Mouse (Mus musculus) midbrain, embryonic 14.5 days (tissue): Measurements from ENCODE around the gene Efna5. TPM values are rescaled to one million over a fixed set of nuclear protein-coding genes. Genes with fewer than 3 reads are reported as not detected.

Experiments
- ATAC-seq: fragments of 200-750 bp; cut with Nextera tagmentation; 2 replicates; pipeline ENCODE4 v1.8.0; 2017; ENCODE audit warnings: moderate number of reproducible peaks, moderate library complexity; ENCODE audit not compliant: low FRiP score, low TSS enrichment
- DNase-seq: peaks from one replicate; pipeline ENCODE4 v3.0.0-alpha.2; 2015
- H3K27ac ChIP-seq: fragments of 300-500 bp; sonication (generic); replicated peaks from 2 replicates; pipeline ENCODE4 v1.5.1; 2014; ENCODE audit warnings: mild to moderate bottlenecking, low read depth, low read length, moderate library complexity
- H3K27me3 ChIP-seq: fragments of 300-500 bp; sonication (generic); 2 replicates; pipeline ENCODE4 v1.6.1; 2014; ENCODE audit warnings: low read length, control low read depth, mixed read lengths; ENCODE audit not compliant: control insufficient read depth, insufficient read depth
- H3K36me3 ChIP-seq: fragments of 300-500 bp; sonication (generic); 2 replicates; pipeline ENCODE4 v1.6.1; 2014; ENCODE audit warnings: low read length, control low read depth; ENCODE audit not compliant: control insufficient read depth, insufficient read depth
- H3K4me1 ChIP-seq: fragments of 300-500 bp; sonication (generic); 2 replicates; pipeline ENCODE4 v1.6.1; 2014; ENCODE audit warnings: mild to moderate bottlenecking, antibody characterized with exemption, low read length, control low read depth; ENCODE audit not compliant: control insufficient read depth, insufficient read depth
- H3K4me2 ChIP-seq: fragments of 300-500 bp; sonication (generic); 2 replicates; pipeline ENCODE4 v1.6.1; 2014; ENCODE audit warnings: mild to moderate bottlenecking, low read length, moderate library complexity
- H3K4me3 ChIP-seq: fragments of 300-500 bp; sonication (generic); replicated peaks from 2 replicates; pipeline ENCODE4 v1.5.1; 2014; ENCODE audit warnings: low read depth, low read length
- H3K9ac ChIP-seq: fragments of 300-500 bp; sonication (generic); replicated peaks from 2 replicates; pipeline ENCODE4 v1.6.1; 2014; ENCODE audit warnings: mild to moderate bottlenecking, low read length, moderate library complexity
- H3K9me3 ChIP-seq: fragments of 300-500 bp; sonication (generic); 2 replicates; pipeline ENCODE4 v1.6.1; 2016; ENCODE audit warnings: low read length, control low read depth, mixed read lengths; ENCODE audit not compliant: control insufficient read depth
- WGBS: fragments of 180-500 bp; shearing (Covaris S2); extraction: QIAGEN DNeasy Blood & Tissue Kit; methylation state at CpG from one replicate; pipeline ENCODE4 v1.1.7; 2014; 5-methylcytosine and 5-hydroxymethylcytosine counted together
- polyA plus RNA-seq: library from polyadenylated mRNA; unstranded; fragments of >200 nt; fragmentation: Nextera tagmentation; extraction: Ambion mirVana; gene quantifications from 2 replicates; pipeline ENCODE4 v1.2.1, GENCODE M21; 2014

Gene Efna5
- polyA plus RNA-seq, 1 experiment from 2014 or later = 90.8 TPM

- Histone ChIP-seq H3K4me3 (no peak overlapping the region), H3K4me1 (peaks cover 23% of the 10 kb centered on the region), H3K27ac (peak overlapping the region; percentile 1; the same call in 1 of the 2 replicates), H3K4me2 (peak overlapping the region; percentile 11; the same call in 1 of the 2 replicates), H3K9ac (no peak overlapping the region; the same call in 1 of the 2 replicates), H3K36me3 (0 out of 2 replicates have a peak, but pooled peaks cover 2% of the 10 kb centered on the region), H3K9me3 (no peaks in the 10 kb centered on the region), H3K27me3 (no peaks in the 10 kb centered on the region)
- peak; percentile 59 for DNase-seq
- peak; percentile 57; the same call in 1 of the 2 replicates for ATAC-seq
- 58% methylated on average over 18 of the region's 18 CpGs for WGBS
Measured at GRCm38 (mm10) chr17:62607304-62607914, 273.7 kb downstream of the Efna5 start.

- H3K9ac ChIP-seq = no peak overlapping the region
- H3K36me3 ChIP-seq = 0 out of 2 replicates have a peak, but pooled peaks cover 4% of the 10 kb centered on the region
- H3K27ac ChIP-seq = 0 out of 2 replicates have a peak overlapping the region, but pooled peaks have one; percentile 1
- no peaks in the 10 kb centered on the region for H3K27me3 ChIP-seq
- ATAC-seq (no peak), DNase-seq (no peak)
- 75% methylated on average over 6 of the region's 6 CpGs for WGBS
- H3K4me2 ChIP-seq = no peak overlapping the region
- no peaks in the 10 kb centered on the region for H3K9me3 ChIP-seq
- H3K4me1 ChIP-seq = peaks cover 23% of the 10 kb centered on the region
- no peak overlapping the region for H3K4me3 ChIP-seq
Measured at GRCm38 (mm10) chr17:62606681-62607080, 274.4 kb downstream of the Efna5 start.

- no peak for DNase-seq
- WGBS = 62% methylated on average over 5 of the region's 5 CpGs
Measured at GRCm38 (mm10) chr17:62604309-62604708, 276.8 kb downstream of the Efna5 start.

GRCm38 (mm10) chr17:62603604-62604003 lies 277.5 kb downstream of the Efna5 start:
- WGBS = 62% methylated on average over 5 of the region's 5 CpGs
- H3K4me2 ChIP-seq = no peak overlapping the region
- peaks cover 28% of the 10 kb centered on the region for H3K4me1 ChIP-seq
- ATAC-seq (no peak), DNase-seq (no peak)
- H3K36me3 ChIP-seq = 0 out of 2 replicates have a peak, but pooled peaks cover 4% of the 10 kb centered on the region
- no peak overlapping the region for H3K4me3 ChIP-seq
- no peak overlapping the region for H3K27ac ChIP-seq
- no peak overlapping the region for H3K9ac ChIP-seq
- H3K27me3 ChIP-seq = no peaks in the 10 kb centered on the region
- H3K9me3 ChIP-seq = no peaks in the 10 kb centered on the region

More at GRCm38 (mm10) chr17:62604309-62604708, 276.8 kb downstream of the Efna5 start:
- Histone ChIP-seq H3K4me3 (no peak overlapping the region), H3K4me1 (peaks cover 29% of the 10 kb centered on the region), H3K27me3 (no peaks in the 10 kb centered on the region), H3K27ac (no peak overlapping the region), H3K9me3 (no peaks in the 10 kb centered on the region), H3K36me3 (0 out of 2 replicates have a peak, but pooled peaks cover 4% of the 10 kb centered on the region), H3K4me2 (no peak overlapping the region), H3K9ac (no peak overlapping the region)
- ATAC-seq = no peak

- Histone ChIP-seq H3K27ac (no peak overlapping the region), H3K4me1 (peaks cover 15% of the 10 kb centered on the region; the same call in 1 of the 2 replicates), H3K4me2 (no peak overlapping the region), H3K9ac (no peak overlapping the region), H3K36me3 (0 out of 2 replicates have a peak, but pooled peaks cover 4% of the 10 kb centered on the region), H3K9me3 (no peaks in the 10 kb centered on the region), H3K27me3 (no peaks in the 10 kb centered on the region), H3K4me3 (no peak overlapping the region)
- no peak for ATAC-seq
- 30% methylated on average over 9 of the region's 9 CpGs for WGBS
- no peak for DNase-seq
Measured at GRCm38 (mm10) chr17:62598716-62599490, 282.2 kb downstream of the Efna5 start.

GRCm38 (mm10) chr17:62592436-62593074 lies 288.6 kb downstream of the Efna5 start:
- H3K27me3 ChIP-seq = no peaks in the 10 kb centered on the region
- peaks cover under 1% of the 10 kb centered on the region; the same call in 1 of the 2 replicates for H3K9me3 ChIP-seq
- no peak overlapping the region for H3K9ac ChIP-seq
- no peak overlapping the region; the same call in 1 of the 2 replicates for H3K27ac ChIP-seq
- peaks cover 10% of the 10 kb centered on the region for H3K4me1 ChIP-seq
- no peaks in the 10 kb centered on the region for H3K36me3 ChIP-seq
- DNase-seq (peak; percentile 59), ATAC-seq (no peak)
- no peak overlapping the region for H3K4me3 ChIP-seq
- WGBS = 45% methylated on average over 5 of the region's 5 CpGs
- H3K4me2 ChIP-seq = no peak overlapping the region

GRCm38 (mm10) chr17:62591581-62592435 lies 289.3 kb downstream of the Efna5 start:
- H3K9me3 ChIP-seq = peaks cover 6% of the 10 kb centered on the region; the same call in 1 of the 2 replicates
- no peak overlapping the region for H3K4me2 ChIP-seq
- ATAC-seq (peak; percentile 46; the same call in 1 of the 2 replicates), DNase-seq (no peak)
- H3K4me3 ChIP-seq = no peak overlapping the region
- H3K27ac ChIP-seq = peak overlapping the region; percentile 15; the same call in 1 of the 2 replicates
- no peaks in the 10 kb centered on the region for H3K27me3 ChIP-seq
- WGBS = 58% methylated on average over 10 of the region's 10 CpGs
- H3K36me3 ChIP-seq = no peaks in the 10 kb centered on the region
- no peak overlapping the region for H3K9ac ChIP-seq
- H3K4me1 ChIP-seq = peaks cover 10% of the 10 kb centered on the region
